Mouse (Mus musculus) thymus, adult 2 months (tissue): Measurements from ENCODE around the gene Zfp354a. TPM values are rescaled to one million over a fixed set of nuclear protein-coding genes. Genes with fewer than 3 reads are reported as not detected.
"Not testable (repeated sequence)": the region's sequence is repeated elsewhere in the genome, so short reads cannot be mapped to it uniquely, and the experiment has no call there.

ENCODE experiments used
- DNase-seq: peaks from one replicate; pipeline ENCODE4 v3.0.0; 2021
- H3K27ac ChIP-seq: fragments of 200-500 bp; 2 replicates; pipeline ENCODE4 v1.5.1; 2012; ENCODE audit warnings: low read length, control low read depth; ENCODE audit not compliant: control insufficient read depth, insufficient read depth
- H3K27me3 ChIP-seq: fragments of 200-500 bp; 2 replicates; pipeline ENCODE4 v1.6.1; 2012; ENCODE audit warnings: mild to moderate bottlenecking, low read length, moderate library complexity, mixed read lengths; ENCODE audit not compliant: control insufficient read depth, insufficient read depth
- H3K36me3 ChIP-seq: fragments of 200-500 bp; 2 replicates; pipeline ENCODE4 v1.6.1; 2012; ENCODE audit warnings: mild to moderate bottlenecking, low read length, moderate library complexity; ENCODE audit not compliant: control insufficient read depth, insufficient read depth
- H3K4me1 ChIP-seq: fragments of 200-500 bp; replicated peaks from 2 replicates; pipeline ENCODE4 v1.6.1; 2012; ENCODE audit warnings: low read length; ENCODE audit not compliant: control insufficient read depth, insufficient read depth
- H3K4me3 ChIP-seq: fragments of 200-500 bp; 2 replicates; pipeline ENCODE4 v1.5.1; 2012; ENCODE audit warnings: mild to moderate bottlenecking, low read length, control low read depth, moderate library complexity; ENCODE audit not compliant: control insufficient read depth, insufficient read depth
- CTCF ChIP-seq: fragments of 200-500 bp; IDR thresholded peaks from 2 replicates; pipeline ENCODE4 v1.5.1; 2012; ENCODE audit warnings: mild to moderate bottlenecking, control low read depth, low read length, moderate library complexity, borderline replicate concordance; ENCODE audit not compliant: control insufficient read depth, poor library complexity, insufficient read depth; ENCODE audit errors: extremely low read depth
- POLR2A ChIP-seq: fragments of 200-500 bp; IDR thresholded peaks from 2 replicates; pipeline ENCODE4 v1.6.1; 2012; ENCODE audit warnings: mild to moderate bottlenecking, low read length, control low read depth, moderate library complexity; ENCODE audit not compliant: control insufficient read depth, poor library complexity, insufficient read depth; ENCODE audit errors: extremely low read depth
- WGBS: fragments of 180-500 bp; shearing (Covaris S2); methylation state at CpG from one replicate; pipeline ENCODE4 v1.1.7; 2018; 5-methylcytosine and 5-hydroxymethylcytosine counted together
- polyA plus RNA-seq: library from polyadenylated mRNA; depleted of rRNA; stranded (reverse); fragments of >200 nt; gene quantifications from 2 replicates; pipeline ENCODE4 v1.2.3, GENCODE M21; 2012

Gene Zfp354a
- polyA plus RNA-seq, 1 experiment: 0.15 TPM

GRCm38 (mm10) chr11:51032851-51033250, 26.2 kb upstream of the Zfp354a start:
- peak; percentile 9 for DNase-seq
- TF ChIP-seq POLR2A: no peak
- TF ChIP-seq CTCF: no peak
- no peak overlapping the region for H3K4me3 ChIP-seq
- no peaks in the 10 kb centered on the region for H3K27me3 ChIP-seq
- no peak overlapping the region for H3K27ac ChIP-seq
- no peaks in the 10 kb centered on the region for H3K36me3 ChIP-seq
- WGBS: 33% methylated on average over 1 of the region's 1 CpGs
- H3K4me1 ChIP-seq: no peaks in the 10 kb centered on the region

GRCm38 (mm10) chr11:51034141-51034540, 24.9 kb upstream of the Zfp354a start:
- not testable (repeated sequence) for H3K36me3 ChIP-seq, H3K27ac ChIP-seq, DNase-seq, H3K27me3 ChIP-seq, H3K4me1 ChIP-seq, H3K4me3 ChIP-seq

DNA sequence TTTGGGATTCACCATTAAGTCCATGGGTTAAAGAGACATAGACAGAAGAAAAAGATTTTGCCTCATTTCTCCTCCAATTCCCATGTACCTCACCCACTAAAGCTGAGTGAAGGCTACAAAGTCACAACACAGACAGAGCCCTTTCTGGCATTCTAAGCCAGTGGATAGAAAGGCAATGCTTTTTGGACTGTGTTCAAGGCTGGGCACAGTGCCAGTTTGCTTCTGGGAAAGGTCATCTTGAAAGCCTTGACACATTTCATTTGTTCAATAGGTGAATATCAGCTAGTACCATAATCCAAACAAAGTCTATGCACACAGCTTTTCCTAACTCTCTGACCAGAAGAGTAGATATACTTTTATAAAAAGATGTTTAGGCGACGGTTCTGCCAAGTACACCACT, 23.1 kb upstream of the Zfp354a start:
- H3K27me3 ChIP-seq: no peaks in the 10 kb centered on the region
- H3K4me3 ChIP-seq: no peak overlapping the region
- WGBS: 88% methylated on average over 2 of the region's 2 CpGs
- H3K4me1 ChIP-seq: no peaks in the 10 kb centered on the region
- no peak for DNase-seq
- no peaks in the 10 kb centered on the region for H3K36me3 ChIP-seq
- no peak overlapping the region for H3K27ac ChIP-seq
- TF ChIP-seq POLR2A (no peak), CTCF (no peak)

GRCm38 (mm10) chr11:51044776-51045175, 14.3 kb upstream of the Zfp354a start:
- WGBS: 67% methylated on average over 3 of the region's 3 CpGs
- H3K4me3 ChIP-seq, H3K4me1 ChIP-seq, H3K27ac ChIP-seq, DNase-seq, H3K27me3 ChIP-seq, H3K36me3 ChIP-seq: not testable (repeated sequence)

- not testable (repeated sequence) for H3K4me3 ChIP-seq, H3K27ac ChIP-seq, H3K4me1 ChIP-seq, H3K27me3 ChIP-seq, H3K36me3 ChIP-seq, DNase-seq
- WGBS: 97% methylated on average over 3 of the region's 3 CpGs
These were observed 11.2 kb upstream of the Zfp354a start, which contains the start of gene Olfr1375 for GRCm38 (mm10) chr11:51047809-51048208. TSS of gene Olfr1375 (plus strand) at chr11:51048109.

- no peak for DNase-seq
- TF ChIP-seq CTCF (no peak), POLR2A (no peak)
- 71% methylated on average over 2 of the region's 2 CpGs for WGBS
- Histone ChIP-seq H3K4me3 (no peak overlapping the region), H3K27ac (no peak overlapping the region), H3K4me1 (no peaks in the 10 kb centered on the region), H3K36me3 (no peaks in the 10 kb centered on the region), H3K27me3 (no peaks in the 10 kb centered on the region)
These were observed 7.4 kb upstream of the Zfp354a start for GRCm38 (mm10) chr11:51051678-51052077.

- Histone ChIP-seq H3K27ac (no peak overlapping the region), H3K4me3 (no peak overlapping the region), H3K36me3 (no peaks in the 10 kb centered on the region), H3K4me1 (no peaks in the 10 kb centered on the region), H3K27me3 (no peaks in the 10 kb centered on the region)
- TF ChIP-seq CTCF: no peak
- TF ChIP-seq POLR2A: no peak
- 37% methylated on average over 3 of the region's 3 CpGs for WGBS
- no peak for DNase-seq
These were observed 5.8 kb upstream of the Zfp354a start for GRCm38 (mm10) chr11:51053230-51053629.
